Mouse (Mus musculus): Measurements from ENCODE around the gene Mrm1. TPM values are rescaled to one million over a fixed set of nuclear protein-coding genes. Genes with fewer than 3 reads are reported as not detected.

Mrm1 gene
- polyA plus RNA-seq (2015; fragmentation: Nextera tagmentation; extraction: Ambion mirVana), result 20.6 and 22.2 TPM in 2 replicates

DNA sequence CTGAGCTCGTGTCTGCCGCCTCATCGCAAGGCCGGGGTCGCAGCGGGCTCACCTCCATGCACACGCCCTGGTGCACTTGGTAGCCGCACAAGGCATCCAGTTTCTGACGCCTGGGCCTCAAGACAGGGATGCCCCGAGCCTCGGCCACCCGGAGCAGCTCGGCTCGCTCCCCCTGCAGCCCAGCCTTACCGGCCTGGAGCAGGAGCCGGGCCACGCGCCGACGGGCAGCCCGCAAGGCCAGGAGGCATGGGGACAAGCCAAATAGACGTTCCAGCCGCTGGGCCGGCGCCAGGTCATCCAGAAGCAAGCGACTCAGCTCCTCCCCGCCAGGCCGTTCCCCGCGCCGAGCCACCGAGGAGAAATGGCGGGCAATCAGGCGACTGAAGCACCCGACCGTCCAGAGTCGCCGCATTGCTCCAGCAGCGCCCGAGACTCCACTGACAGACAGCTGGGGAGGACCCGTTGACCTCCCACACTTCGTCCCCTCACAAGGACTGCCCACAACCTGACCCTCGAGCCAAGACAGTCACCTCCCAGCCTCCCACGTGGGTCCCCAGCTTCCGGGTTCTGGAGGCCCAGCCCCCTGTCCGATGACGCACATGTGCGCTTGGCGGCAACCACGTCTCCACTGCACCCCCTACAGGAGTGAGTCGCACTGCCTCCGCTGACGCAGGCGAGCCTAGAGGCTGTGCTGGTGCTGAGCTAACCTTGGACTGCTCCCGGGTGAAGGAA is at the start of gene Mrm1:
Mrm1 (minus strand) TSS at position 555 of the 732 bp plus-strand sequence.

DNA sequence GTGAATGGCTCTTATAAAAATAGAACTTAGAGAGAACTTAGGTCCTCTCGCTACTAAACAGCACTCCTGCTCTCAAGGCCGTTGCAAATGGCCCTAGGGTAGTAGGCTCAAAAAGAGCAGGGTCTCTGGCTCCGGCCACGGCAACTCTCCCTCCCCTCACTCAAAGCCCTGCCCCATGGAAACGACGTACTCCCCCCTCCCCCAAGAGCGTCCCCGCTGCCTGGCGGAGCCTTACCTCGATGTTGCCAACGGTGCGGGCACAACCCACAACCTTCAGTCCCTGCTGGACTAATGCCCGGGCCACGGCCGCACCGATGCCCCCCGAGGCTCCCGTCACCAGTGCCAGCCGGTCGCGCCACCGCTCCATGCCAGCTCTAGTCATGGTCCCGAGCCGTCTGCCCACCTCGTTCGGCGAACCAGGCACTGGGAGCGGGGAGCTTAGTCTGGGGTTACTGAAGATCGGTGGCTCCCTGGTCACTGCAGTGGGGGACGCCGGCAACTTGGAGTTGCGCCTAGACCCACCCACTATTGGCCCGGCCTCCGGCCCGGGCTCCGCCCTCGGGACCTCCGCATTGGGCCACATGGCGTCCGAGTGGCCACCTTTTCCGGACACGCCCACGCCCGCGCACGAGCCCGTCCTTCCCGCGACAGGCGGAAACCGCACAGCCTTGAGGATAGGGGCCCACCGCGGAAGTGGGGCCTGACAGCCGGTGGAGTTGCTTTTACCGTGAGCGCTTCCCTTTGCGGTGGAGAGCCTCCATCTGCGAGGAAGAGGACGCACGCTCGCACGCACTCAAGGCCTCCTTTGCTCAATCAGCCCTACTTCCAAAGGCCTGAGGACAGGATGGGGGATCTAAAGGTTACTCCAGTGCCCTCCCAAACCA is 9.4 kb upstream of the Mrm1 start, which contains the start of gene Dhrs11:
Dhrs11 (minus strand) TSS at position 479 of the 884 bp plus-strand sequence.

Other genes starting within 250 kb of the Mrm1 start
- gene Dhrs11, start 9.5 kb upstream of the Mrm1 start, polyA plus RNA-seq (2015; fragmentation: Nextera tagmentation; extraction: Ambion mirVana), result 191 and 196 TPM in 2 replicates
- gene Ggnbp2, start 51.3 kb upstream of the Mrm1 start, polyA plus RNA-seq (2015; fragmentation: Nextera tagmentation; extraction: Ambion mirVana), result 72.3 and 75.3 TPM in 2 replicates
- gene Myo19, start 60.6 kb upstream of the Mrm1 start, polyA plus RNA-seq (2015; fragmentation: Nextera tagmentation; extraction: Ambion mirVana), result 4.2 and 4.5 TPM in 2 replicates
- 1.9 and 2.6 TPM in 2 replicates for gene Pigw, start 60.8 kb upstream of the Mrm1 start, polyA plus RNA-seq (2015; fragmentation: Nextera tagmentation; extraction: Ambion mirVana)
- 44.5 and 48.0 TPM in 2 replicates for gene Znhit3, start 96.9 kb upstream of the Mrm1 start, polyA plus RNA-seq (2015; fragmentation: Nextera tagmentation; extraction: Ambion mirVana)
- 0.11 TPM in 1 of 2 replicates, not detected in the other for gene Car4, start 138.3 kb upstream of the Mrm1 start, polyA plus RNA-seq (2015; fragmentation: Nextera tagmentation; extraction: Ambion mirVana)

All from spleen, postnatal 0 days (tissue).